Mouse (Mus musculus) midbrain, embryonic 16.5 days (tissue): Measurements from ENCODE around the gene Nbea. TPM values are rescaled to one million over a fixed set of nuclear protein-coding genes. Genes with fewer than 3 reads are reported as not detected.
"Not testable (repeated sequence)": the region's sequence is repeated elsewhere in the genome, so short reads cannot be mapped to it uniquely, and the experiment has no call there.

Source experiments
- ATAC-seq: fragments of 200-750 bp; cut with Nextera tagmentation; 2 replicates; pipeline ENCODE4 v1.8.0; 2017; ENCODE audit warnings: moderate TSS enrichment
- H3K27ac ChIP-seq: fragments of 300-500 bp; sonication (generic); 2 replicates; pipeline ENCODE4 v1.5.1; 2014; ENCODE audit warnings: mild to moderate bottlenecking, low read length, mixed read lengths
- H3K27me3 ChIP-seq: fragments of 300-500 bp; sonication (generic); 2 replicates; pipeline ENCODE4 v1.6.1; 2014; ENCODE audit warnings: low read depth, low read length, mixed read lengths; ENCODE audit not compliant: control insufficient read depth, insufficient read depth
- H3K36me3 ChIP-seq: fragments of 300-500 bp; sonication (generic); 2 replicates; pipeline ENCODE4 v1.6.1; 2014; ENCODE audit warnings: mild to moderate bottlenecking, low read length, moderate library complexity, mixed read lengths; ENCODE audit not compliant: control insufficient read depth, insufficient read depth
- H3K4me1 ChIP-seq: fragments of 300-500 bp; sonication (generic); 2 replicates; pipeline ENCODE4 v1.6.1; 2014; ENCODE audit warnings: mild to moderate bottlenecking, low read length, mixed read lengths; ENCODE audit not compliant: control insufficient read depth, insufficient read depth
- H3K4me2 ChIP-seq: fragments of 300-500 bp; sonication (generic); 2 replicates; pipeline ENCODE4 v1.6.1; 2014; ENCODE audit warnings: mild to moderate bottlenecking, low read length, mixed read lengths
- H3K4me3 ChIP-seq: fragments of 300-500 bp; sonication (generic); 2 replicates; pipeline ENCODE4 v1.5.1; 2014; ENCODE audit warnings: low read depth, mild to moderate bottlenecking, low read length, moderate library complexity, mixed read lengths
- H3K9ac ChIP-seq: fragments of 300-500 bp; sonication (generic); 2 replicates; pipeline ENCODE4 v1.6.1; 2014; ENCODE audit warnings: low read depth, low read length, mixed read lengths
- H3K9me3 ChIP-seq: fragments of 300-500 bp; sonication (generic); replicated peaks from 2 replicates; pipeline ENCODE4 v1.6.1; 2014; ENCODE audit warnings: mild to moderate bottlenecking, low read length, mixed read lengths; ENCODE audit not compliant: control insufficient read depth, poor library complexity, severe bottlenecking
- WGBS: fragments of 180-500 bp; shearing (Covaris S2); extraction: QIAGEN DNeasy Blood & Tissue Kit; methylation state at CpG from one replicate; pipeline ENCODE4 v1.1.7; 2014; 5-methylcytosine and 5-hydroxymethylcytosine counted together
- polyA plus RNA-seq: library from polyadenylated mRNA; unstranded; fragments of >200 nt; fragmentation: Nextera tagmentation; extraction: Ambion mirVana; gene quantifications from 2 replicates; pipeline ENCODE4 v1.2.1, GENCODE M21; 2015

The Nbea gene
- polyA plus RNA-seq, 1 experiment from 2014 or later: 60.2 TPM

GRCm38 (mm10) chr3:55621958-55622357 is 561.5 kb downstream of the Nbea start:
- not testable (repeated sequence) for H3K4me1 ChIP-seq, H3K27me3 ChIP-seq, H3K9ac ChIP-seq, H3K9me3 ChIP-seq, H3K4me3 ChIP-seq, H3K27ac ChIP-seq, H3K36me3 ChIP-seq, ATAC-seq, H3K4me2 ChIP-seq
- 87% methylated on average over 3 of the region's 3 CpGs for WGBS

GRCm38 (mm10) chr3:55618396-55618795 is 565.1 kb downstream of the Nbea start:
- Histone ChIP-seq H3K36me3 (0 out of 2 replicates have a peak, but pooled peaks cover 2% of the 10 kb centered on the region), H3K4me2 (no peak overlapping the region), H3K27me3 (no peaks in the 10 kb centered on the region), H3K9me3 (no peaks in the 10 kb centered on the region), H3K9ac (no peak overlapping the region), H3K27ac (no peak overlapping the region), H3K4me1 (no peaks in the 10 kb centered on the region), H3K4me3 (no peak overlapping the region)
- 90% methylated on average over 3 of the region's 3 CpGs for WGBS
- ATAC-seq: no peak

- no peaks in the 10 kb centered on the region for H3K4me1 ChIP-seq
- no peak for ATAC-seq
- no peaks in the 10 kb centered on the region for H3K27me3 ChIP-seq
- WGBS: 59% methylated on average over 5 of the region's 5 CpGs
- no peaks in the 10 kb centered on the region for H3K36me3 ChIP-seq
- H3K9ac ChIP-seq: no peak overlapping the region
- H3K27ac ChIP-seq: no peak overlapping the region
- H3K4me3 ChIP-seq: no peak overlapping the region
- no peaks in the 10 kb centered on the region for H3K9me3 ChIP-seq
- H3K4me2 ChIP-seq: no peak overlapping the region
Observed at GRCm38 (mm10) chr3:55612459-55613115, 570.9 kb downstream of the Nbea start.

GRCm38 (mm10) chr3:55612023-55612422 is 571.5 kb downstream of the Nbea start:
- H3K4me1 ChIP-seq: no peaks in the 10 kb centered on the region
- H3K9me3 ChIP-seq: no peaks in the 10 kb centered on the region
- no peak overlapping the region for H3K4me2 ChIP-seq
- no peak overlapping the region for H3K9ac ChIP-seq
- ATAC-seq: no peak
- WGBS: 64% methylated on average over 5 of the region's 5 CpGs
- H3K27ac ChIP-seq: no peak overlapping the region
- H3K27me3 ChIP-seq: no peaks in the 10 kb centered on the region
- H3K4me3 ChIP-seq: no peak overlapping the region
- H3K36me3 ChIP-seq: no peaks in the 10 kb centered on the region

- no peak overlapping the region for H3K27ac ChIP-seq
- WGBS: 87% methylated on average over 8 of the region's 12 CpGs
- no peak overlapping the region for H3K9ac ChIP-seq
- H3K9me3 ChIP-seq: no peaks in the 10 kb centered on the region
- ATAC-seq: no peak
- H3K4me3 ChIP-seq: no peak overlapping the region
- H3K27me3 ChIP-seq: no peaks in the 10 kb centered on the region
- no peaks in the 10 kb centered on the region for H3K36me3 ChIP-seq
- H3K4me2 ChIP-seq: no peak overlapping the region
- no peaks in the 10 kb centered on the region for H3K4me1 ChIP-seq
Observed at GRCm38 (mm10) chr3:55610191-55610590, 573.3 kb downstream of the Nbea start.

- 87% methylated on average over 2 of the region's 2 CpGs for WGBS
- Histone ChIP-seq H3K27ac (no peak overlapping the region), H3K9ac (no peak overlapping the region)
Observed at GRCm38 (mm10) chr3:55600286-55600685, 583.2 kb downstream of the Nbea start.

GRCm38 (mm10) chr3:55599366-55600085 is 584.0 kb downstream of the Nbea start:
- H3K4me3 ChIP-seq: no peak overlapping the region
- ATAC-seq: no peak
- 55% methylated on average over 17 of the region's 17 CpGs for WGBS
- H3K36me3 ChIP-seq: no peaks in the 10 kb centered on the region
- H3K9me3 ChIP-seq: no peaks in the 10 kb centered on the region
- H3K4me1 ChIP-seq: no peaks in the 10 kb centered on the region
- H3K9ac ChIP-seq: no peak overlapping the region
- no peaks in the 10 kb centered on the region for H3K27me3 ChIP-seq
- no peak overlapping the region; the same call in 1 of the 2 replicates for H3K27ac ChIP-seq
- H3K4me2 ChIP-seq: no peak overlapping the region

More at GRCm38 (mm10) chr3:55600286-55600685, 583.2 kb downstream of the Nbea start:
- H3K27me3 ChIP-seq: no peaks in the 10 kb centered on the region
- no peak overlapping the region for H3K4me3 ChIP-seq
- no peaks in the 10 kb centered on the region for H3K9me3 ChIP-seq
- H3K36me3 ChIP-seq: no peaks in the 10 kb centered on the region
- no peak overlapping the region for H3K4me2 ChIP-seq
- H3K4me1 ChIP-seq: no peaks in the 10 kb centered on the region
- ATAC-seq: no peak

GRCm38 (mm10) chr3:55598681-55599080 is 584.8 kb downstream of the Nbea start:
- no peaks in the 10 kb centered on the region for H3K9me3 ChIP-seq
- no peak overlapping the region for H3K4me3 ChIP-seq
- H3K27ac ChIP-seq: no peak overlapping the region
- H3K9ac ChIP-seq: no peak overlapping the region
- H3K4me2 ChIP-seq: no peak overlapping the region
- H3K4me1 ChIP-seq: no peaks in the 10 kb centered on the region
- WGBS: 83% methylated on average over 2 of the region's 2 CpGs
- no peaks in the 10 kb centered on the region for H3K36me3 ChIP-seq
- no peak for ATAC-seq
- H3K27me3 ChIP-seq: no peaks in the 10 kb centered on the region

- no peaks in the 10 kb centered on the region for H3K27me3 ChIP-seq
- WGBS: 69% methylated on average over 5 of the region's 5 CpGs
- ATAC-seq: no peak
Observed at GRCm38 (mm10) chr3:55593312-55593711, 590.2 kb downstream of the Nbea start.

More at GRCm38 (mm10) chr3:55593312-55593711, 590.2 kb downstream of the Nbea start:
- Histone ChIP-seq H3K9ac (no peak overlapping the region), H3K27ac (no peak overlapping the region), H3K9me3 (no peaks in the 10 kb centered on the region), H3K4me2 (no peak overlapping the region), H3K4me3 (no peak overlapping the region), H3K4me1 (peaks cover 9% of the 10 kb centered on the region), H3K36me3 (no peaks in the 10 kb centered on the region)
